Mouse (Mus musculus): ENCODE measurements around the gene Atp23.

Gene Atp23

DNA sequence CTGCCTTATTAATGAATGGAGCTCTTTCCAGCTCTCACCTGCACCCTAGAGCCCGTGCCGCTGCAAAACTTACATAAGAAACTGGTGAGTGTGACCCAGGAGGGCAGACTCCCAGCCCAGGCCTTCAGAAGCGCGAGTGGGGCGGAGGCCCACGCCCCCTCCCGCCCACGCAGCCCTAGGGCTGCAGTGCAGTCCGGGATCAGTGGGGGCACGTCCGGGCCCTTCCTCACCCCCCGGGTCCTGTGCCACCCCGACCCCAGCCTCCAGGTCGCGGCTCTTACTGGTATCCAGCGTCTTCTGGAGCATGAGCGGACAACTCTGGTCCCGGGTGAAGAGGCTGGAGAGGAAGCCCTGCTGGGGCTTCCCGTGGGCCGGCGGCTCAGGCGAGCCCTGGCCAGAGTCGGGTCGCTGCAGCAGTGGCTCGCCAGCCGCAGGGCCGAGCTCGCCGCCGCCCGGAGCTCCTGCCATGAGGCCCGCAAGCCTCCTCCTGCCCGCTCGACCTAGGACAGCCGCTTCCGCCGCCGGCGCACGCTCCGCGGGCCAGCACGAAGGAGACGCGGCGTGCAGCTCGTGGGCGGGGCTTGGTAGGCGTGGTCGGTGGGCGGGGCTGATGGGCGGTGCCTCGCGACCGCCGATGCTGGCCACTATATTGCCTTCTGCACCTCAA is at the start of gene Atp23:
Atp23 (minus strand) TSS at position 535 of the 667 bp plus-strand sequence.
- DNase-seq (ENCODE audit: low spot score in 2 of 2): peak; percentile 88 to 97

DNA sequence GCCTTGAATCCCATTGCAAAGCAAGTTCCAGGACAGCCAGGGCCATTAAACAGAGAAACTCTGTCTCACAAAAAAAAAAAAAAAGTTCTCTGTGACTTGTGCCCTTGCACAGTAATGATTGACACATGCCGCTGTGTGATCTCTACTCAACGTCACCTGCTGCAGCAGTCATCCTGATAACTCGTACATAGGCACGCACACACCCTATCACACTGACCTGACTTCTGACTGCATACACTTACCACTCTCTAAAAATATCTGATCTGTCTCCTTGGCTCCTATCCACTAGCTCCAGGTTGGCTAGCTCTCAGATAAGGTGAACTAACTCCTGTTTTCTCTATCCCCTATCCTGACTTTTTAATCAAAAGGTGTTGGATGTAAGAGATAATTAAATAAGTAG is 49.4 kb upstream of the Atp23 start:
- no peak for DNase-seq (ENCODE audit: low spot score in 2 of 2)

DNA sequence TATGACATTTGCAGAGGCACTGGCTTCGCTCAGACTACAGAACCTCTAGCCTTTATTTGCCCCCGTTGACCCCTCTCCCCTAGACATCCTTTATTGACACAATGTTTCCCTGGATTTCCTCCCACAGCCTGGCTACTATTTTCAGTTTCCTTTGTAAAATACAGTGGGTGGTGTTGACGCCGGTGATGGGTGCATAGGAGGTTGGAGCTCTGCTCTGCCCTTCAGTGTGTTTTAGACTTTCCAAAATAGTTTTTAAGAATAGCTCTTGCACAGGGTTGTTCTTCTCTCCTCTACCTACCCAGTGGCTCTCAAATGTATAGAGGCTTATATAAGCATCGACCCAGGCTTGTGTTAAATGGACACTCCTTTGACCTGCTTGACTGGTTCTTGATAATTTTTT is 48.7 kb upstream of the Atp23 start:
- DNase-seq (ENCODE audit: low spot score in 2 of 2): no peak

DNA sequence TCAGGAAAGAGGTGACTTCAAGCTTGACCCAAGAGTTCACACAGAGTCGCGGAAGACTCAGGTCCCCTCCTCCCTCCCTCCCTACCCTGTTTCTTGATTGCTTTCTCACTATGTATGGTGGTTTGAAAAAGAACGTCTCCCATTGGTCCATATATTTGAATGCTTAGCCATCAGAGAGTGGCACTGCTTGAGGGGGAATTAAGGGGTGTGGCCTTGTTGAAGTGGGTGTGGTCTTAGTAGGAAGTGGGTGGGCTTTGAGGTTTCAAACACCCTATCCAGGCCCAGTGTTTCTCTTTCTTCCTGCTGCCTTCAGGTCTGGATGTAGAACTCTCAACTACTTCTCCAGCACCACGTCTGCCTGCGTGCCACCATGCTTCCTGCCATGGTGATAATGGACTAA is 44.4 kb upstream of the Atp23 start:
- no peak for DNase-seq (ENCODE audit: low spot score in 2 of 2)

DNA sequence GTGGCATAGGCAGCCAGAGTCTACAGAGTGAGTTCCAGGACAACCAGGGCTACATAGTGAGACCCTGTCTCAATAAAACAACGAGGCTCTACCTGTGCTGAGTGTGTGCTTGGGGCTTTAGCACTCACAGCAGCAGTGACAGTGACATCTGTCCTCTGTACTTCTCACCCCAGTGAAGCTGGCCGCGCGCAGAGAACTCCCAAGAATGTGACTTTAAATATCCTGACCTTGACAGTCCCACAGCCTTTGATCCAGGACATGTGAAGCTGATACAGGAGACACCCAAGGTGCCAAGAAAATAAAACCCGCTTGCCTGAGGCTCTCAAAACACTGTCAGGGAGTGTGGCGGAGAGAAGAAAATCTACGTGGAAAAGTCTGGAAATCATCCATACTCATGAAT is 39.8 kb upstream of the Atp23 start:
- no peak for DNase-seq (ENCODE audit: low spot score in 2 of 2)

DNA sequence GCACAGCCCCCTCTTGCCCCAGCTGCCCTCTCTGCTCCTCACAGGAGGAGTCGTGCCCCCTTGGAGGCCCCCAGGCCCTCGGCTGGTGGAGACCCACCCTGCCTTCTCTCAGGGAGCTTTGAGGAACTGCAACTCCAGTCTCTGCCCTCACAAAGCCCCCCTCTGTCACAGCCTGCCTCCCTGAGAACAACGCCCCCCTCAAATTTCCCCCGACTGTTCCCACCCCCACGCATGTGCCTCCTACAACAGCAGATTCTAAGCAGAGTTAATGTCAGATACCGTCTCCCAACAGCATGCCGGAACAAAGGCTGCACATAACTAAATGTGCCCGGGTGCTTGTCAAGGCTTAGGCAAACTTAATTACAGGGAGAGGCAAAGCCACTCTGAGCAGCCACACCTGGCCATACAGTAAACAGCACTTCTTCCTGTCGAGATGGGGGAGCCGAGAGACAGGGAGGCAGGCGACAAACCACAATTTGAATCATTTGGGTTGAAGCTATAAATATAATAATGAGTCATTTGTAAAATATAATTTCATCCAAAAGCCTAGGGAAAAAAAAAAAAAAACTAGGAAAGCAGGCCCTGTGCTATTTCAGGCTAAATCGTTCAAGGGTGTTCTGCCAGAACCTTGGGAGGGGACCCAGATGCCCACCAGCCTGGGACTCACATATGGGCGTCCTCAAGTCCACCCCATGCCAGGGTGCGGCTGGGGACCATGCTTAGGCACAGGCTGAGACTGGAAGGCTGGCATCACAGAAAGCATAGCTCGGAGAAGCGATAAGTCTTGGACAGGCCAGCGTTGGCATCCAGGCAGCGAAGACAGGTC is 34.6 kb upstream of the Atp23 start:
- DNase-seq (ENCODE audit: low spot score in 2 of 2): peak in 1 of 2 experiments; percentile 22

DNA sequence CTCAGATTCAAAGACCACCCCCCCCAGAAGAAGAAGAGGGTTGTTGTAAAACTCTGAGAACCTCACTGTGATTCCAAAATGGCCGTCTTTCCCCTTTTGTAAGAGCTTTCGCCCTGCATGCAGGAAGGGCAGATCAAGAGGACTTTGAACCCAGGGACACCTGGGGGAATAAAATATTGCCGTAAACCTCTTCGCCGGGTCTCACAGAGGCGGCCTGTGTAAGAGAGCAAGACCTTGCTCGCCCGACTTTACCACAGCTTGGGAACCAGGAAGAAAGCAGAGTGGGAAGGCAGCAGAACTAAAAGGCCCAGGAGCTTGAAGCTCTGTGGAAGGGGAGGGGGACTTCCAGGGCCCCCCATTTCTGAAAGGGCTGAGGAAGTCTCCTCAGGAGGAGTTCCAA is 34.0 kb upstream of the Atp23 start:
- no peak for DNase-seq (ENCODE audit: low spot score in 2 of 2)

DNA sequence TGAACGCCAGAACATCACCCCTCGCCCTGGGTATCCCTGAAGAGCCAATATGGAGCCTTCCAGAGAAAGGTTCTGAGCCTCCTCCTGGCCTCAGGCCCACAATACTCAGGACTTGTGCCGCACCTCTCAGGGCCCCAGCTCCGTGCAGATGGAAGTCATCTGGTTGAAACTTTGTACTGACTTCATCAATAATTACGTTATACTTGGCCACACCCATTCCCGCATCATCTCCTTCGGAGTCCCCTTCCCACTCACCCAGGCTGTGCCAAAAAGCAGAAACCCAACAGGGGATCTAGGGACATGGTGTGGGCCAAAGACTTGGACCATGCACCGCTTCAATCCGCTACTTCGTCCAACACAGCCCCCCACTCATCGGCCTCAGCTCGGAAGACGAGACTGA is 33.4 kb upstream of the Atp23 start:
- DNase-seq (ENCODE audit: low spot score in 2 of 2): no peak

DNA sequence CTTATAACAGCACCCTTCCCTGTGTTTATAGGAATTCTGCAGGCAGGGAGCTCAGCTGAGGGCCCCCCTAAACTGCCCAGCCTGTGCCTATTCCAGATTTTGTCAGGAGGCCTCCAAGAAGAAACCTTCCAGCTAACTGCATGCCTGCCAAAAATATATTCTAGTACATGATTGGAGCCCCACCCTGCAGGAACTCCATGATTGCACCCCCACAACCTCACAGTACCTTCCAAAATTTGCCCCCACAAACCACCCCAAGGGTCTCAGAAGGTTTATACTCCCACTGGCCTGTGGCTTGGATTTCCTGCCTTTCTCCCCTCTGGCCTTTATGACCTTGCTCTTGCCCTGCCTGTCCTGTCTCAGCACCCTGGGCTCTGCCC is 30.6 kb upstream of the Atp23 start:
- DNase-seq (ENCODE audit: low spot score in 2 of 2): no peak

DNA sequence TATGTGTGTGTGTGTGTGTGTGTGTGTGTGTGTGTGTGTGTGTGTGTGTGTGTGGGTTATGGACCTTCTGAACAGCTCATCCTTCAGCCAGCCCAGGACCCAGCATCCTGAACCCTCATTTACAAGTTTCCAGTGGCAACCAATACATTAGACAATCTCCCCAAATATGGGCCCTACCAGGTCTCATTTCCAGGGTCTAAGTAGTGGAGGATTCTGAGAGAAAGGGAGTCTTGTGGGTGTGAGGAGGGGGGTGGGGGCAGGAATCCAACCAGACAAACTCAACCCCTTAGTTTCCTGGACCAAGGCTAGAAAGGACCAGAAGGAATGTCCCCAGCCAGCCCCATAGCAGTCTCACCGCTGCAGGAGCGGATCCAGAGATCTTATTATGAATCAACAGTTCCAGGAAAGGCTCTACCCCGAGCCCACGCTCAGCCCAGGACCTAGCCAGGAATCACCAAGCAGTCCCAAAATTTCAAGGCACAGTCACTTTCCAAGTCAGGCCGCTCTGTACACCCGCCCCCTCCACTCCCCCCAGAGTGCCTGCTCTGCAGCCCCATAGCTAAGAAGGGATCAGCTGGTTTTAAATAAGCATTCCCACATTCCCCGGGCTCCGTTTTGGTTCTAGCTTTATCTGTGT is 30.1 kb upstream of the Atp23 start:
- peak in 1 of 2 experiments; percentile 35 for DNase-seq (ENCODE audit: low spot score in 2 of 2)

DNA sequence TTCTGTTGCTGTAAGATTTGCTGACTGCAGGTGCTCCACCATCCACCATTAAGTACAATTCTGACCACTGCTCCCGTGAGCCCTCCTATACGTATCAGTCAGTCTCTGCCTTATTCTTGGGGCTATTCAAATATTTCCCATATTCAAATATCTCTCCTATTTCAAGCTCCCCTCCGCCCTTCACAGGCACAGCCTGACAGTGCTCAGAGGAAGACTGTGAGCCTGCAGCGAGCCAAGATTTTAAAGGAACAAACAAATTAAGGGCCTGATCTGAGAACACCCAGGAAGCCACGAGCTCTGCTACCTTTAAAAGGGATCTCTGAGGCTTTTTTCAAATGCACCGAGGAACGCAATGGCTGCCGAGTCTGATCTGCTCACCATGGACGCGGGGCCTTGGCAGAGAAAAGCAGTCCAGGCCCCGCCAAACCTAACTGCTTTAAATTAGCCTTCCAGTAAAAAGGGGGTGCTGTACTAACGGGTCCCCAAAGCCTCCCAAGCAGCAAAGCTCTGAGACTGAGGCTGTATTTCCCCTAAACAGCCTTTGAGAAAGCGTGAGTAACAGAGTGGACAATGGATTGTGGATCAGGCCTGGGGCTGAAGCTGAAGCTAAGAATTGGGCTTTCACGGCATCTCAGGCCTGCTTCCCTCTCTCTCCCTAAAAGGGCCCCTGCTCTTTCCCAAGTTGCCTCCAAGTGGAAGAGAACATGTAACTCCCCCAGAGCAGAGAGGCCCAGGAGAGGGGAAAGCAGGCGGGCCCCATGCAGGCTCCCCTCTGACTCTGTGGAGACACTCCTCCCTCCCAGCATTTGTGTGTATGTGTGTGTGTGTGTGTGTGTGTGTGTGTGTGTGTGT is 29.3 kb upstream of the Atp23 start:
- peak; percentile 82 to 86 for DNase-seq (ENCODE audit: low spot score in 2 of 2)

DNA sequence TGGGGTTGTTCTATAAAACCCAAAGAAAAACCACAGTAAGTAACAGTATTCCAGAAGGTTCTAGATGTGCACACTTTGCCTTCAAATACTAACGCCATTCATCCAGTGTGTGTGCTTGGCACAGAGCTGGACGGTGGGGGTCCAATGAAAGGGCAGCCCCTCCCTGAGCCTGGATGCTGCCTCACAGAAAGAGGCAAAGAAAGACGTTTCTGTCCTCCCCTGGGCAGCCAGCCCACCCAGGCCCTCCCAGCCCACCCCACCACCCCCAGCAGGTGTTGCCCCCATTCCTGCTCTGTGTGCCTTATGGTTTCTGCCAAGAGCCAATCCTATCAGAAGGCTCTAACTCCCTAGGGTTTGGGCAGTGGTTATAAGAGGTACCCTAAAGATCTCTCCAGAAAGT is 28.4 kb upstream of the Atp23 start:
- DNase-seq (ENCODE audit: low spot score in 2 of 2): no peak

DNA sequence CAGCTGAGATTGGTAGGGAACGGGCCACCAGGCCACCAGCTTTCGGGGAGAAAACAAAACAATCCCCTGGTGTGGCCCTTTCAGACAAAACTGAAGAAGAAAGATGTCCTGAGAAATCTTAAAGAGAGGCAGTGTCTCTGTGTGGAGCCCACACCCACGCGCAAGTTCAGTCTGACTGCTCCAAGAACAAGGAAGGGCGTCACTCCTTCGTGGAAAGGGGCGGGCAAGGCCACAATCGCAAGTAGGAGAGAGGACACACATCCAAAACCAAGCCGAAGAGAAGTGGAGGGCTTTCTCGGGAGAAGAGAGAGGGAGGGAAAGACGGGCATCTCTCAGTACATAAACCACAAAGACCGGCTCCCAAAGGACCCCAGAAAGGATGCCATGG is 27.7 kb upstream of the Atp23 start:
- DNase-seq (ENCODE audit: low spot score in 2 of 2): peak in 1 of 2 experiments; percentile 53

DNA sequence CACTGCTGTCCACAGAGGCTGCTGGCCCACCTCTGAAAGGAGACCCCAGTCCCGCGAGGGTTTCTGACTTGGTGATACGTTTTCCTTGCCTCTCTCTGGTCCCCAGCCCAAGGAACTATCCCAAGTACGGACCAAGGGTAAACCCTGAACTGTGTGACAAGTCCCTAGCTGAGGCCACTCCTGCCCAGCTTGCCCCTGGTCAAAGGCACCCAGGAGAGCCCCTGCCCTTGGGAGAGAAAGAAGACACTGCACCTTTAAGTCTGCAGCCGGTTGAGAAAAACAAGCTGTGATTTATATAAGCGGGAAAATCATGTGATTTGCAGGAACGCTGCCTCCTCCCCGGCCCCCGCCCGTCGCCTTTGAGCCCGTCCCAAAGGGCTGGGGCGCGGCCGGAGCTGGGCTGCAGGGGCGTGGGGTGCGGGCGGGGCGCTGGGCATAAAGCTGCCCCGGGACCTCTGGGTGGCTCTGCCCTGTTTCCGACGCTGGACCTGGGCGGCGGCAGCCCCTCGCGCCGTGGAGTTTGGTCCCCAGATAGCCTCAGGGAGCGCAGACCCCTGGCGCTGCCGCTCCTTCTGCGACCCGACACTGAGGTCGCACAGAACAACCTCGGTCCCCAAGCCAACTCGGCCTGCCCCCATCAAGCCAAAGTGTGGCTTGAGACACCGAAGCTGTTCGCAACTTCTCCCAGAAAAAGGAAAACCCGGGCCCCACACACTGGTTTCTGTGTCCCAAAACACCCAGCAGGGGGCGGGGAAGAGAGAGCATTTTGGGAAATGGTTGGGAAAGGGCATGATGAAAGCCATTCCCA is 27.1 kb upstream of the Atp23 start:
- peak; percentile 83 to 89 for DNase-seq (ENCODE audit: low spot score in 2 of 2)

DNA sequence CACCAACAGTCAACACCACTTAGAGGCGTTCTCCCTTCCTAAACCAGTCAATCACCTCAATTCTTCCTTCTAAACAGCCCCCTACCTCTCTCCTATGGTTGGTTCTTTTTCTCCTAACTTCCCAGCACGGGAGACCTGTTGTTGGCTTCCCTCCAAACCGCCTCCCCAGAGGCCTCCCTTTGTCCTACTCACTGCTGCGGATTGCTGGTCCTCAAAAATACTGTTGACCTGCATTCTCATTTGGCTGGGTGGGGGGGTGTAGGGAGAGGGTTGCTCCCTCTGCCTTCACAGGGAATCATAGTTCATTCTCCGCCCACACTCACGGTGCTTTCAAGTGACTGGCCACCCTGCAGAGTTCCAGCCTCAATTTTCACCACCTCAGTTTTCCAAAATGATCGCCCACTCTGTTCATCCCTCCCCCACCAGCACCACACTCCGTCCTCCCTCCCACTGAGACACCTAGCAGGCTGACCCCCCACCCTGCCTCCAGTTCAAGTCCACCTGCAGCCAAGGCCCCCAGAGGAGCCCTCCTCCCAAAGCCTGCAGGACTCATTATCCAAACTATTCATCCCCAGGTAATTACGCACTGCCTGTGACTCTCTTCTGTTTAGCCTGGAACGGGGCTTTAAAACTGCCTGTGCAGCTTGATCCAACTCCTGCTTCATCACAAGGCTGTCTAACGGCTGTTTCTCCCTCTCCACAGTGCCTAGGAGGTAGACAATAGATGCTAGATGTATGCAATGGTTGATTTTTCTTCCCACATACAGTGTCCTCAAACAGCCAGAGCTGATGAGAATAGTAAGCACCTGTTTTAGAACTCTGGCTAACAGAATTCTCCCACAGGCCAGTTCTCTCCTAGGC is 26.2 kb upstream of the Atp23 start:
- no peak for DNase-seq (ENCODE audit: low spot score in 2 of 2)

DNA sequence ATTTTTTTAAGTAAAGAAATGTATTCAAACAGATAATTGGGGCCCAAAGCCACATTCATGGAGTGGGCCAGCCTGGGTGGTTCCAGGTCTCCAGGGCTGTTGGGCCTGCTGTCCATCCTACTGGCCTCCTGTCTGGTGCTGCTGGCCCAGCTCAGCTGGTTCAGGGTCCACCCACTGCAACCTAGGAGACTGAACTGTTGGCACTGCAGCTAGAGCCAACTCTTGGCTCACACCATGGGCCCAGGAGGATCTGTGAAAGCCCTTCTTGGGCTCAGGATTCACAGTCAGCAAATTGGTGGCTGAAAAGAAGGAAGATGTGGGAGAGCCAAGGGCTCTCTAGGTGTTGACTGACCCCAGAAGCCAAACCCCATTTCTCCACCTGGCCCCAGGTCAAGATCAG is 24.2 kb upstream of the Atp23 start:
- no peak for DNase-seq (ENCODE audit: low spot score in 2 of 2)

DNA sequence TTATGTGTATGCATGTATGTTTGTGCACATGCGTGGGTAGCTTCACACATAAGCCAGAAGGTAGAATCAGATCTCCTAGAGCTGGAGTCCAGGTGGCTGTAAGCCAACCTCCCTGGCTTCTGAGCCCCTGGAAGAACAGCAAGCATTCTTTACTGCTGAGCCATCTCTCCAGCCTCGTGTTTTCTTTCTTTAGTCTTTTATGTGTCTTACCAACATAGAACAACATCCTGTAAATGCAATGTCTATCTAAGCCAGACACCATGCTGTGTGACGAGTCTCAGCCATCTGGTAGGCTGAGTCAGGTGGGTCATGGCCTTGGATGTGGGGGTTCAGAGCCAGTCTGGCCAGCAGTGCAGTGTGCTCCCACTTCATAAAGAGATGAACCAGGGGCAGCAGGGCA is 22.9 kb upstream of the Atp23 start:
- DNase-seq (ENCODE audit: low spot score in 2 of 2): peak in 1 of 2 experiments; percentile 39

DNA sequence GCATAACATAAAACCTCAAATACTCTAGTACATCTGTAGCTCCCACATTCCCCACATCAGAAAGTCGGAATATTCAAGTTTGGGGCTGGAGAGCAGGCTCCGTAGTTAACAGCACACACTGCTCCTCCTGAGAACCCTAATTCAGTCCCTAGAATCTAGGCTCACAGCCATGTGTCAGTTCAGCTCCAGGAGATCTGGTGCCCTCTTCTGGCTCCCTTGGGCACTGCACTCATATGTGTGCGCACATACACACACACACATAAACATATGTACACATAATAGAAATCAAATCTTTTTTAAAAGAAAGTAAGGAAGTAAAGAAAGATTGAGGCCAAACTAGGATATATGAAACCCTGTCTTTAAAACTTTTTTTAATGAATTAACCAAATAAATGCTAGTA is 19.1 kb upstream of the Atp23 start:
- no peak for DNase-seq (ENCODE audit: low spot score in 2 of 2)

DNA sequence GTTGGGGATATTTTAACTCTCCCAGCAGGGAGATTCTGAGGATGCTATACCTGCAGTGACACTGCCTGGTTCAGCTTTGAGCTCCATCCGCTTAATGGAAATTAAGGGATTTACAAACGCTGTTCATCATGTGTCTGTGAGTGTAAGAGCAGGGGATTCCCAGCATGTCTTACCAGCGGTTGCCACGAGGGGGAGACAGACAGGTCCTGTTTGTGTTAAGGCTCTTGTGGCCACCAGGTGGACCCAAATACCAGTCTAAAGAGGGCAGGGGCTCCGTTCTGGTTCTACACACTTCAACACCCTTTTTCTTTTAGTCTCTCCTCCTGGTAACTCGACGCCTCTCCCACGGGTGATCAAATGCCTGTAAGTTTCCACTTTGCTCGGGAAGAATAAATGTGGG is 17.9 kb upstream of the Atp23 start:
- DNase-seq (ENCODE audit: low spot score in 2 of 2): peak; percentile 84 to 92

DNA sequence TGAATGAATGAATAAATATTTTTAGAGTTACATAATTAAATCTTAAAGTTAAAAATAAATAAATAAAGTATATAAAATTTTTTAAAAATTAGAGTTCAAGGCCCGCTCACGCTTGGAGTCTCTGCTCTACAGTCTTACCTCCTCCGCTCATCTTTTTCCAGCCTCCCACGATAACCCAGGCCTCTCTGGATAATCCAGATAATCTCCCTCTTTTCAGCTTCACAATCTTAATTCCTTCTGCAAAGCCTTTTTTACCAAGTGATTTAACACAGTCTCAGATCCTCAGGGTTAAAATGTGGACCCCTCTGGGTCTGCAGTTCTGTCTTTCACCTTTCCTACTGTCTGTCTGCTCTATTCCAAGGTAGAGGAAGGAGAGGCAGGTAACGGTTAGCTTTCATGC is 13.1 kb upstream of the Atp23 start:
- DNase-seq (ENCODE audit: low spot score in 2 of 2): no peak

Data from urinary bladder, postnatal 4 days (tissue).